Mouse (Mus musculus) C2C12 (cell line): ENCODE measurements around the gene Acadl.

Experiments used
- CTCF ChIP-seq: IDR thresholded peaks from one replicate; pipeline ENCODE4 v1.5.1; 2011; ENCODE audit not compliant: control insufficient read depth, insufficient read depth, insufficient read length
- FOSL1 ChIP-seq: IDR thresholded peaks from one replicate; pipeline ENCODE4 v1.8.0; 2011; ENCODE audit warnings: mild to moderate bottlenecking, low read length; ENCODE audit not compliant: poor library complexity, insufficient read depth, severe bottlenecking
- MAX ChIP-seq: IDR thresholded peaks from one replicate; pipeline ENCODE4 v1.6.1; 2011; ENCODE audit warnings: mild to moderate bottlenecking, control low read depth
- MYOD1 ChIP-seq: IDR thresholded peaks from one replicate; pipeline ENCODE4 v1.6.1; 2011; ENCODE audit warnings: low read depth; ENCODE audit not compliant: control insufficient read depth, insufficient read length
- MYOG ChIP-seq: IDR thresholded peaks from one replicate; pipeline ENCODE4 v1.6.1; 2011; ENCODE audit not compliant: control insufficient read depth, insufficient read length; ENCODE audit errors: extremely low read depth
- USF1 ChIP-seq: IDR thresholded peaks from one replicate; pipeline ENCODE4 v1.6.1; 2011; ENCODE audit warnings: low read depth, mild to moderate bottlenecking, control low read depth, moderate library complexity

DNA sequence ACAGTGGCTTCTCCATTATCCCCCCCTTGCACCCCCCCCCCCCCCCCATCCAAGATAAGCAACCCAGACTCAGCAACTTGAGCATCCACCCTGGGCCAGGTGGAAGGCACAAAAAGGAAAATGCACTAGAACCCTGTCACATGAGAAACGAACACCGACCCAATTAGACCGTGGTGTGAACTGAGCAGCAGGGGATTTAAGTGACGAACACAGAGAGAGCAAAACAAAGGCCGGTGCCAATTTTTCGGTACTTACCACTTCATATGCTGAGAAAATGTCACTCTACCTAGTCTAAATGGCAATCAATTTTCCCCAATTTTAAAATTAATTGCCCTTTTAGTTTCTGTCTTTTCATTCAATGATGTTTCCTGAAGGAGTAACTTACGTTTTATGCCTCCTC lies 35.2 kb upstream of the Acadl start:
- TF ChIP-seq MYOD1 (no peak), CTCF (no peak), MYOG (no peak), USF1 (no peak), MAX (no peak), FOSL1 (no peak)
